Mouse (Mus musculus): ENCODE data around the gene Tmem86a.

Gene Tmem86a

GRCm38 (mm10) chr7:47076193-47076592 lies 25.8 kb downstream of the Tmem86a start:
- no peak for DNase-seq (ENCODE audit: low read depth, low spot score)

GRCm38 (mm10) chr7:47076729-47077128 lies 26.3 kb downstream of the Tmem86a start:
- no peak for DNase-seq (ENCODE audit: low read depth, low spot score)

DNA sequence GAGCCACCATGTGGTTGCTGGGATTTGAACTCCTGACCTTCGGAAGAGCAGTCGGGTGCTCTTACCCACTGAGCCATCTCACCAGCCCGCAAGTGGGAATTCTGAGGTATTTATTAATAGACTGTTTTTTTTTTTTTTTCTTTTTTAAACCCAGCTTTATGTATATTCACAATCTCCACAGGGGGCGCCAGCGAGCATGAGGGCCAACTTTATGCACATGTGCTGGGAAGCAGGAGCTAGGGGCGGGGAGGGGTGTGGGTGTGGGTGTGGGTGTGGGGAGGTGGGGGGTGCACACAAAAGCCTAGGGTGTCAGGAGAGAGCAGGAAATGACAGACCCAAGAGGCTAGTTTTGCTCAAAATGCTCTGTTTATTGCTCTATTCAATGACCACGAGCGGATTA lies 27.1 kb downstream of the Tmem86a start:
- DNase-seq (ENCODE audit: low read depth, low spot score), result no peak

- no peak for DNase-seq (ENCODE audit: low read depth, low spot score)
These were observed 30.5 kb downstream of the Tmem86a start for GRCm38 (mm10) chr7:47080868-47081267.

- peak; percentile 29 for DNase-seq (ENCODE audit: low read depth, low spot score)
These were observed 30.9 kb downstream of the Tmem86a start for GRCm38 (mm10) chr7:47081277-47081676.

DNA sequence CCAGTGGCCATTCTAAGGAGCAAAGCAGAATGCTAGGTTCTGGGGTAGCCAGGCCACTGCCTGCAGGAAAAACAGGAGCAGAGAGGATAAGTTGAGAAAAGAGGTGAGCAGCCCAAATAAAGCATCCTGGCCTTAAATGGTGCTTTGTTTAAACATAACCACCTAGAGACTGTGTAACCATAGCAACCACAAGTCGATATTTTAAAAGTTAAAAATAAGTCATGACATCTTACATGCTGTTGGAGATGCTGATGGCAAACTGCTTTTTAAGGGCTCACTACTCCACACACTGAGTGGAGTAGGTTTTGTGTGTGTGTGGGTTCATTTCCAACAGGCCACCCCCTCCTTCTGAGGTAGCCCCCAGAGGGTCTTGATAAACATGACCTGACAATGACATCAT lies 34.7 kb downstream of the Tmem86a start:
- no peak for DNase-seq (ENCODE audit: low read depth, low spot score)

- DNase-seq (ENCODE audit: low read depth, low spot score), result no peak
These were observed 43.5 kb downstream of the Tmem86a start for GRCm38 (mm10) chr7:47093935-47094334.

- no peak for DNase-seq (ENCODE audit: low read depth, low spot score)
These were observed 44.6 kb downstream of the Tmem86a start for GRCm38 (mm10) chr7:47094969-47095368.

GRCm38 (mm10) chr7:47098044-47098443 lies 47.6 kb downstream of the Tmem86a start:
- no peak for DNase-seq (ENCODE audit: low read depth, low spot score)

DNA sequence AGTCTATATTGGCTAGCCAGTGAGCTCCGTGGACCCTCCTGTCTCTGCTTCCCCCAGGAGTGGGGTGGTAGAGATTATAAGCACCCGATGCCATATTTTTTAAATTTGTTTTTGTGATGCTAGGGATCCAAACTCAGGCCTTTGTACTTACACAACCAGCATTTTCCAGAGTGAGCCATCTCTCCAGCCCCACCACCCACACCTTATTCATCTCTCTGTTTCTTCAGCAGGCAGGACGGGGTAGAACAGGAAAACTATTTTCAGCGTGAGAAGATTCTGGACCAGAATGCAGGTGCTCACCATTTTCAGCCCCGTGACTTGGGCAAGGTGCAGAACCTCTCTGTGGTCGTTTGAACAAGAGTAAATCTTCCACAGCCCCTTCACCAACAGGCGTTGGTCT lies 48.9 kb downstream of the Tmem86a start:
- no peak for DNase-seq (ENCODE audit: low read depth, low spot score)

DNA sequence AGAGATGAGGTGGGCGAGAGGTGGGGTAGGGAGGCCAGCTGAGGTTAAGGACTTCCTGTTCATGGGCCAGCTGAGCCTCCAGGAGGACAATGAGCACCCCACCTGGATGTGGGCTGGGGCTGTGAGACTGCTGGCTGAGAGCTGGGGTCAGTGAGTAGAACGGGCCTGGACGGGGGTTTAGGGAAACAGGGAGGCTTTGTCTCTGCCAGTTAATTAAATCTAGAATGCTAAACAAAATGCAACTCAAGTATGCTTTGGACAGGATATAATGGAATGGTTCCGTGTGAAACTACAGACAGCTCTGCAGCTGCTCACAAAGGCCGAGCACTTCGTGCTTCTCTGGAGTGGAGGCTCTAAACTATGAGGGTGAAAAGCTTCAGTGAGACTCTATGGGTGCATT lies 50.2 kb downstream of the Tmem86a start:
- no peak for DNase-seq (ENCODE audit: low read depth, low spot score)

- no peak for DNase-seq (ENCODE audit: low read depth, low spot score)
These were observed 52.6 kb downstream of the Tmem86a start for GRCm38 (mm10) chr7:47102970-47103369.

DNA sequence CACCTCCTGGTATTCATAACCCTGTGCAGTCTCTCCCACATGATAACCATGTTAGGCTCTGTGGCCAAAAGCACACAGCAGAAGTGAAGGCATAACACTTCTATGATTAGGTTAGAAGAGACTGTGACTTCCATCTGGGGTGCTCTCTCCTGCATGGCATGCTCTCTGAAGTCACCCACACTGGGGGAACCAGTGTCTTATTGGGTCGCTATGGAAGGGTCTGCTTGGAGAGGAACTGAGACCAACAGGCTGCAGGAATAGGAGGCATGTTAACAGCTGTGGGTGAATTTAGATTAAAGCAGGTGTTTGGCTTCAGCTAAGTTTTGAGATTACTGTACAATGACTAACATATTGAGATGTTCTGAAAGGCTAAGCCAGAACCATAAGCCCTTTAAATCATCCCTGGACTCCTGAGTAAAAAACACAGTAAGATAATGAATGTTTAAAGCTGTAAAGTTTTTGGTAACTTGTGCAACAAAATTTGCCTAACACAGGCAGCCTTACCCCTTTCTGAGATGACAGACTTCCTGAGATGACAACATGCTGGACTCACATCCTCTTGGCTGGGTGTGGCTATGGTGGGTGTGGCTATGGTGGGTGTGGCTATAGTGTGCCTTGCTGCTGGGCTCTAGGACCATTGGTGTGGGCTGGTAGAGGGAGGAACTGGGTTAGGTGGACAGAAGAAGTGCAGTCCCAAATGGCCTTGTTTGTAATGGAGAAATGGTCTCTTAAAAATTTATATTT lies 53.4 kb downstream of the Tmem86a start:
- DNase-seq (ENCODE audit: low read depth, low spot score), result no peak

All from embryo, embryonic 11.5 days (tissue).